Mouse (Mus musculus) kidney, embryonic 14.5 days (tissue): ENCODE measurements around the gene Myh13. TPM values are rescaled to one million over a fixed set of nuclear protein-coding genes. Genes with fewer than 3 reads are reported as not detected.

ENCODE experiments used
- ATAC-seq: fragments of 200-750 bp; cut with Nextera tagmentation; 2 replicates; pipeline ENCODE4 v1.8.0; 2017; ENCODE audit warnings: moderate number of reproducible peaks, mild to moderate bottlenecking, moderate TSS enrichment, moderate library complexity; ENCODE audit not compliant: low FRiP score, low TSS enrichment
- H3K27ac ChIP-seq: fragments of 300-500 bp; sonication (generic); 2 replicates; pipeline ENCODE4 v1.5.1; 2014; ENCODE audit warnings: low read depth, mild to moderate bottlenecking, low read length, moderate library complexity, mixed read lengths
- H3K27me3 ChIP-seq: fragments of 300-500 bp; sonication (generic); 2 replicates; pipeline ENCODE4 v1.6.1; 2014; ENCODE audit warnings: mild to moderate bottlenecking, low read length; ENCODE audit not compliant: control insufficient read depth, insufficient read depth
- H3K36me3 ChIP-seq: fragments of 300-500 bp; sonication (generic); 2 replicates; pipeline ENCODE4 v1.6.1; 2014; ENCODE audit warnings: low read length, mixed read lengths; ENCODE audit not compliant: control insufficient read depth, insufficient read depth
- H3K4me1 ChIP-seq: fragments of 300-500 bp; sonication (generic); 2 replicates; pipeline ENCODE4 v1.6.1; 2014; ENCODE audit warnings: low read length, mixed read lengths; ENCODE audit not compliant: control insufficient read depth, insufficient read depth
- H3K4me2 ChIP-seq: fragments of 300-500 bp; sonication (generic); replicated peaks from 2 replicates; pipeline ENCODE4 v1.6.1; 2014; ENCODE audit warnings: low read depth, mild to moderate bottlenecking, low read length
- H3K4me3 ChIP-seq: fragments of 300-500 bp; sonication (generic); 2 replicates; pipeline ENCODE4 v1.5.1; 2014; ENCODE audit warnings: mild to moderate bottlenecking, low read length
- H3K9ac ChIP-seq: fragments of 300-500 bp; sonication (generic); 2 replicates; pipeline ENCODE4 v1.6.1; 2014; ENCODE audit warnings: low read depth, mild to moderate bottlenecking, low read length, moderate library complexity
- H3K9me3 ChIP-seq: fragments of 300-500 bp; sonication (generic); 2 replicates; pipeline ENCODE4 v1.6.1; 2016; ENCODE audit warnings: low read length; ENCODE audit not compliant: control insufficient read depth
- WGBS: fragments of 180-500 bp; shearing (Covaris S2); extraction: QIAGEN DNeasy Blood & Tissue Kit; methylation state at CpG from one replicate; pipeline ENCODE4 v1.1.7; 2014; 5-methylcytosine and 5-hydroxymethylcytosine counted together
- polyA plus RNA-seq: library from polyadenylated mRNA; unstranded; fragments of >200 nt; fragmentation: Nextera tagmentation; extraction: Ambion mirVana; gene quantifications from 2 replicates; pipeline ENCODE4 v1.2.1, GENCODE M21; 2014

Myh13 gene
- polyA plus RNA-seq, 1 experiment from 2014 or later, result not detected

DNA sequence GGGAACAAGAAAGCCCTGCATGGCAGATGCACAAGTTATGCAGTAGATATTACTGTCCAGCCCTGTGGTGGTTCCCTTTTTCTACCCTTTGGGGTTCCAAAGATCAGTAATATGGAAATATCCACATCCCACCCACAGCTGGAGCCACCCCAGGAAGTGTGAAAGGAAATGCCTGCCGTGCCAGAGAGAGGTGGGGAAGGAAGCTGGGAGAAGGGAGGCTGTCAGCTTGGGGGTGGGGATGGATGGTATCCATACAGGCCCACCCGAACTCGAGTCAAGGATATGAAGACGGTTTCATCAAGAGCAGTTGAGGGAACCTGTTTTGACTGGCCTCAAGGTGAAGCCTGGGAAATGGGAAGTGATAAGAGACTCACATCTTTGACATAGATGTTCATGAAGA, 60.4 kb downstream of the Myh13 start:
- H3K27ac ChIP-seq, result no peak overlapping the region
- no peak overlapping the region for H3K4me3 ChIP-seq
- no peak overlapping the region for H3K4me2 ChIP-seq
- H3K27me3 ChIP-seq, result no peaks in the 10 kb centered on the region
- 57% methylated on average over 4 of the region's 4 CpGs for WGBS
- no peak overlapping the region for H3K9ac ChIP-seq
- H3K4me1 ChIP-seq, result no peaks in the 10 kb centered on the region
- no peak for ATAC-seq
- H3K36me3 ChIP-seq, result no peaks in the 10 kb centered on the region
- H3K9me3 ChIP-seq, result no peaks in the 10 kb centered on the region

DNA sequence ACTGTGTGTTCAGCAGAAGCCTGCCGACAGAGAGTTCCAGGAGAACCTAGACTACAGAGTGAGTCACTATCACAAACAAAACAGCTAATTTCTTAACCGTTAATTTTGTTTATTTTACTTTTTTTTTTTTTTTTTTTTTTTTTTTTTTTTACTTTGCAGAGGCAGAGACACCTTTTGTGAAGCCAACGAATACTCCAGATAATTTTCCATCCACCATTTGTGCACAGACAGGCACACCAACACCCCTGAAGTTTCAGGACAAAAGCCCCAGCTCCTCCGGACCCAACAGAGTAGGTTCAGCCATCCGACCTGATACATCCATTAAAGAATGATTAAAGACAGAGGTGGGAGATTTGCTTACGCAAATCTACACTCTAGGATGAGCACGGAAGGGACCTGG, 63.2 kb downstream of the Myh13 start:
- H3K9me3 ChIP-seq, result no peaks in the 10 kb centered on the region
- H3K4me1 ChIP-seq, result no peaks in the 10 kb centered on the region
- H3K4me2 ChIP-seq, result no peak overlapping the region
- WGBS, result 84% methylated on average over 7 of the region's 7 CpGs
- H3K9ac ChIP-seq, result no peak overlapping the region
- H3K36me3 ChIP-seq, result no peaks in the 10 kb centered on the region
- H3K27me3 ChIP-seq, result no peaks in the 10 kb centered on the region
- no peak overlapping the region for H3K4me3 ChIP-seq
- H3K27ac ChIP-seq, result no peak overlapping the region
- ATAC-seq, result no peak

DNA sequence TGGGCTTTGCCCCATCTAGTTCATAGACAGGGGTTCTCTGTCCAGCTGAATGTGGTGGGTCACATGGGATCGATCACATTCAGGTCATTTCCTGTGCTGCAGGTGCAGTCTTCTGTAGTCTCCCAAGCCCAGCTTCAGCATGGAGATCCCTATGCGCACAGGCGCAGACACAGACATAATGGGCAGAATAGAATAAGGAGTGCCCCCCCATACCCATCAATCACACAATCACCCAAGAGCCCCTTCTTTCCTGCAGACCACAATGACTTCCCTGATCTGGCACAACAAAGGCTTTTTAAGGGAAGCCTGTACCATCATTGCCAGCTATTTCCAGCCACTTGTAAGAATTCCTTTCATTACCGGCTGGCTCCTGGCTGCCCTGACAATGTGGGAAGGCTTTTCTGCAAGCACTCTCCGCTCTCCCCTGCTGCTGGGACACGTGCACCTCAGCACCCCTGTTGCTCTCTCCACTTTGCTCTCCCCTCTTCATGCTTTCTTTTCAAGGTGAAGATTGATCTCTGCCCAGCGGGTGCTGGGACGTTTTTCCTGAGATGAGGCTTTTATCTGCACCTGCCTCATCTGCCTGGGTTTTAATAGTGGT, 65.5 kb downstream of the Myh13 start:
- Histone ChIP-seq H3K9me3 (no peaks in the 10 kb centered on the region), H3K4me3 (no peak overlapping the region), H3K4me2 (no peak overlapping the region), H3K4me1 (no peaks in the 10 kb centered on the region), H3K9ac (no peak overlapping the region), H3K36me3 (no peaks in the 10 kb centered on the region), H3K27ac (no peak overlapping the region), H3K27me3 (no peaks in the 10 kb centered on the region)
- ATAC-seq, result no peak
- WGBS, result 27% methylated on average over 8 of the region's 8 CpGs

DNA sequence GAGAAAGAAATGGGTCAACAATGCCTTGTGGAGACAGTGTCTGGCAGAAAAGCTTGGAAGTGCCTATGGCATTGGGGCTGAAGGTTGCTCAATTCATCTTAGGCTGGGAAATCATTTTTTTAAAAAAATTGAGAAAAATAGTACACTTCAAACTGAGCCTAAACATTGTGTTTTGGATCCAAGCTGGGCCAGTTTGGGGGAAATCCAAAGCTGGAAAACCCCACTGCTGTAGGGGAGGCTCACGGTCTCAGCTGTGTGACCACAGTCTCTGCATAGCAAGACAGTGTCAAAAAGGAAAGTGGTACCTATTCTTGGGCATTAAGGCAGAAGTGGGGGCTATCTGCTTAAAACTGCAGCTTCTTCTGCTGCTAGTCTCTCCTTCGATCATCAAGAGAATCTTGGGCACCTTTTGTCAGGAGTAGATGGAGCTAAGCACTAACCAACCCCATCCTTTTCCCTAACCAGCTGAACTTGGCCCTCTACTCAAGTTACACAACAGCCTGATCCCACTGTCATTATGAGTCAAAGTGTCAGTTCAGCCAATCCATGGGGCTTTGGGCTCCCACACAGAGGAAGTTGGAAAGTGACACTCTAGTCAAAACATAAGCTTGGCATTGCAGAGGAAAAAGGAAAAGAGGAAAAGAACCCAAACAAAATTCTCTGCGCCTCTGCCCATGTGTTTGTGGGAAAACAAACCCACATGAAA, 69.4 kb downstream of the Myh13 start:
- no peak overlapping the region for H3K9ac ChIP-seq
- no peak for ATAC-seq
- H3K27me3 ChIP-seq, result no peaks in the 10 kb centered on the region
- WGBS, result 69% methylated on average over 3 of the region's 3 CpGs
- H3K4me3 ChIP-seq, result no peak overlapping the region
- H3K4me2 ChIP-seq, result no peak overlapping the region
- H3K4me1 ChIP-seq, result no peaks in the 10 kb centered on the region
- no peaks in the 10 kb centered on the region for H3K36me3 ChIP-seq
- no peak overlapping the region for H3K27ac ChIP-seq
- H3K9me3 ChIP-seq, result no peaks in the 10 kb centered on the region

DNA sequence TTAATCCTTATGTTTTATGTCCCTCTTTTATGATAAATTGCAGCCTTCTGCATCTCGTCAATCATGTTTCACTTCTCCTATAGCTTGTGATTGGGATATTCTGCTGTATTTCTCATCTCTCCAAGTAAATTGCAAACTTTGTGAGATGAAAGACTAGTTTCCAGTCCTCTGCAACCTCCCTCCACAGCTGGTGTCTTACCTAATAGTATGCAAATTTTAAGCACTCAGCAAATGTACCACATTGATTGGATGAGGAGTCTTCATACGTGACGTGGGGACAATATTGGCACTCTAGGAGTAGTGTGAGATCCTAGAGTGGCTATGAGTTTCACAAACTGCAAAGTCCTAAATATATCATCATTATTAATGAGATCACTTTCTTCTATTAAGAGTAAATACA, 70.9 kb downstream of the Myh13 start:
- H3K4me1 ChIP-seq, result no peaks in the 10 kb centered on the region
- H3K9me3 ChIP-seq, result no peaks in the 10 kb centered on the region
- H3K27me3 ChIP-seq, result no peaks in the 10 kb centered on the region
- WGBS, result 86% methylated on average over 3 of the region's 3 CpGs
- no peak overlapping the region for H3K9ac ChIP-seq
- no peak overlapping the region for H3K4me2 ChIP-seq
- H3K4me3 ChIP-seq, result no peak overlapping the region
- no peak overlapping the region for H3K27ac ChIP-seq
- no peak for ATAC-seq
- H3K36me3 ChIP-seq, result no peaks in the 10 kb centered on the region

DNA sequence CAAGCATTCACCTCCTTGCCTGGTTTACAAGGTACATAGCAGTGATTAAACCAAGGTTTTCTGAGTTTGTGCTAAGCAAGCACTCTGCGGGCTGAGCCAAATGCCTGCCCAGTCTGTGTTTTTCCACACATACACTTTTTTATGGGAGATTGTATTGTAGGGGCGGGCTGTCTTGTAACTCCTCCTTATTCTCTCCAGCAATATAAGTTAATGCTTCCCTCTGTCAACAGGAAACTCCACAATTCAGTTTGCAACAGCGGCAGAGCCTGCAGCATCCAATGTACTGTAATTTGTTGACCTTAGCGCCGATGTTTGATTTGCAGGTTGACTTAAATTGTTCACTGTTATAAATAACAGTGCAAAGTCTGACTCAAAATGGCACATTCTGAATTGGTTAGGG, 79.5 kb downstream of the Myh13 start:
- no peak overlapping the region for H3K4me3 ChIP-seq
- H3K27ac ChIP-seq, result no peak overlapping the region
- ATAC-seq, result no peak
- no peak overlapping the region for H3K9ac ChIP-seq
- H3K9me3 ChIP-seq, result no peaks in the 10 kb centered on the region
- WGBS, result 60% methylated on average over 5 of the region's 5 CpGs
- no peak overlapping the region for H3K4me2 ChIP-seq
- no peaks in the 10 kb centered on the region for H3K4me1 ChIP-seq
- H3K27me3 ChIP-seq, result no peaks in the 10 kb centered on the region
- no peaks in the 10 kb centered on the region for H3K36me3 ChIP-seq

DNA sequence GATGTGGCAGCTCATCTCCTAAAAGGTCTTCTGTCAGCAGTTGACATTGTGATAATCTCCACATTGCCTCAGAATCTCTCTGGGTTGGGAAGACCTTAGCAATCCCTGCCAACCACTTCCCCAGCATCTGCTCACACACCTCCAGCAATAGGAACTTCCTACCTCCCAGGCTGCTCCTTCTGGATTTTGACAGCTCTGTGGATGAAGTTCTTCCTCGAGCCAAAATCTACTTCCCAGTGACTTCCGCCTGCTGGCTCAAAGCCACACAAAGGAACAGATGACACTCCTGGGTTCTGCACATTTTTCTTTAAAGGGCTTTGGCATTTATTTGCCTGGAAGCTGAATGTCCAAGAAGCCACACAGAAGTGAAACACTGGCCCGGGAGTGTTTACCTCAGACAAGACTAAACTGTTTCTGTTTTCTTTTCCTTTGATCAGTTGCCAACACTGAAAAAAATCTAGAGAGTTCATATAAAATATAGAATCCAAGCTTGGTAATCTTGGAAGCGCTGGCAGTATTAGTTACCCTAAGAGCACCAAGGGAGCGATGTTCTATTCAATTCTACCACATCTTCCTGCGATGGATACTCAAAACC, 93.0 kb downstream of the Myh13 start:
- no peak overlapping the region for H3K27ac ChIP-seq
- no peaks in the 10 kb centered on the region for H3K27me3 ChIP-seq
- H3K4me3 ChIP-seq, result no peak overlapping the region
- no peaks in the 10 kb centered on the region for H3K9me3 ChIP-seq
- no peaks in the 10 kb centered on the region for H3K4me1 ChIP-seq
- H3K4me2 ChIP-seq, result no peak overlapping the region
- no peak overlapping the region for H3K9ac ChIP-seq
- no peak for ATAC-seq
- H3K36me3 ChIP-seq, result no peaks in the 10 kb centered on the region
- WGBS, result 72% methylated on average over 6 of the region's 6 CpGs

Other genes with a start within 250 kb of the Myh13 start
- 0.10 and 0.45 TPM in 2 replicates for gene Myh3, start 243.4 kb upstream of the Myh13 start, polyA plus RNA-seq
- not detected in 2 replicates for gene Myh2, start 150.6 kb upstream of the Myh13 start, polyA plus RNA-seq
- 0.04 TPM in 1 of 2 replicates, not detected in the other for gene Myh1, start 121.6 kb upstream of the Myh13 start, polyA plus RNA-seq
- not detected in 2 replicates for gene Myh4, start 83.6 kb upstream of the Myh13 start, polyA plus RNA-seq
- 0.04 and 0.12 TPM in 2 replicates for gene Myh8, start 44.5 kb upstream of the Myh13 start, polyA plus RNA-seq
- 7.9 and 8.3 TPM in 2 replicates for gene Gas7, start 133.8 kb downstream of the Myh13 start, polyA plus RNA-seq